Mouse (Mus musculus) heart, postnatal 25 days (tissue): ENCODE results near the gene Svs5. TPM values are rescaled to one million over a fixed set of nuclear protein-coding genes. Genes with fewer than 3 reads are reported as not detected.

Experiments used
- DNase-seq: peaks from one replicate; pipeline ENCODE4 v3.0.0; 2022; ENCODE audit warnings: low spot score
- intact Hi-C: fragments of 180-260 bp; cut with DNase I; formaldehyde crosslinking; loops from one replicate; pipeline ENCODE4 v1.15.1; 2025
- microRNA-seq: library from miRNA; unstranded; fragments of <30 nt; microRNA quantifications from one replicate; pipeline ENCODE4 v1.2.0, GENCODE M21; 2022
- total RNA-seq, 2 experiments: library from RNA; stranded (reverse); gene quantifications; 2 replicates each; pipeline ENCODE4 v1.2.3; 2021

The Svs5 gene
- total RNA-seq, 2 experiments from 2014 or later, result not detected

- DNase-seq, result no peak
- intact Hi-C loops, result no loop called here
Observed at GRCm38 (mm10) chr2:164373187-164373586, 40.6 kb downstream of the Svs5 start.

GRCm38 (mm10) chr2:164377478-164378426 is 45.2 kb downstream of the Svs5 start:
- intact Hi-C loops, result no loop called here
- no peak for DNase-seq

- DNase-seq, result no peak
- intact Hi-C loops, result no loop called here
Observed at GRCm38 (mm10) chr2:164381726-164382125, 49.2 kb downstream of the Svs5 start.

GRCm38 (mm10) chr2:164382971-164383370 is 50.4 kb downstream of the Svs5 start:
- DNase-seq, result no peak
- intact Hi-C loops, result no loop called here

Small RNAs within 50 kb of the gene (microRNA-seq; reads per million reads assigned to microRNA genes)
- not detected for gene Mir7678

Other genes with a start within 250 kb of the Svs5 start
- not detected for gene Kcns1, start 161.6 kb upstream of the Svs5 start, total RNA-seq
- gene Wfdc5, start 150.0 kb upstream of the Svs5 start, total RNA-seq, result not detected
- not detected for gene Wfdc12, start 142.1 kb upstream of the Svs5 start, total RNA-seq
- gene Wfdc15a, start 132.6 kb upstream of the Svs5 start, total RNA-seq, result not detected
- gene Wfdc15b, start 111.1 kb upstream of the Svs5 start, total RNA-seq, result not detected
- gene Svs2, start 94.3 kb upstream of the Svs5 start, total RNA-seq, result not detected
- not detected for gene Svs3b, start 76.1 kb upstream of the Svs5 start, total RNA-seq
- not detected for gene Svs4, start 54.3 kb upstream of the Svs5 start, total RNA-seq
- gene Svs3a, start 43.5 kb upstream of the Svs5 start, total RNA-seq, result not detected
- not detected for gene Svs6, start 16.0 kb upstream of the Svs5 start, total RNA-seq
- gene Slpi, start 56.4 kb downstream of the Svs5 start, total RNA-seq, result 1 to 10 TPM; 3.1 to 7.2 TPM
- gene Rbpjl, start 70.4 kb downstream of the Svs5 start, total RNA-seq, result not detected
- gene Matn4, start 72.4 kb downstream of the Svs5 start, total RNA-seq, result under 1 TPM; 0.42 to 0.52 TPM
- gene Sdc4, start 111.1 kb downstream of the Svs5 start, total RNA-seq, result 10 to 100 TPM; 19.7 to 22.4 TPM
- 10 to 100 TPM; 22.2 to 26.8 TPM for gene Sys1, start 124.2 kb downstream of the Svs5 start, total RNA-seq
- gene Gm20458, start 128.2 kb downstream of the Svs5 start, total RNA-seq, result 1 to 10 TPM; 1.4 to 2.5 TPM
- not detected for gene Trp53tg5, start 141.0 kb downstream of the Svs5 start, total RNA-seq
- gene Dbndd2, start 153.4 kb downstream of the Svs5 start, total RNA-seq, result 10 to 100 TPM; 14.4 to 21.9 TPM
- gene Pigt, start 164.8 kb downstream of the Svs5 start, total RNA-seq, result 10 to 100 TPM; 34.7 to 34.8 TPM
- under 1 TPM; 0.78 to 0.83 TPM for gene Wfdc2, start 229.7 kb downstream of the Svs5 start, total RNA-seq
- gene Spint3, start 240.7 kb downstream of the Svs5 start, total RNA-seq, result not detected